ENCODE assay signal across 27 mouse cellular contexts in the genomic region with DNA sequence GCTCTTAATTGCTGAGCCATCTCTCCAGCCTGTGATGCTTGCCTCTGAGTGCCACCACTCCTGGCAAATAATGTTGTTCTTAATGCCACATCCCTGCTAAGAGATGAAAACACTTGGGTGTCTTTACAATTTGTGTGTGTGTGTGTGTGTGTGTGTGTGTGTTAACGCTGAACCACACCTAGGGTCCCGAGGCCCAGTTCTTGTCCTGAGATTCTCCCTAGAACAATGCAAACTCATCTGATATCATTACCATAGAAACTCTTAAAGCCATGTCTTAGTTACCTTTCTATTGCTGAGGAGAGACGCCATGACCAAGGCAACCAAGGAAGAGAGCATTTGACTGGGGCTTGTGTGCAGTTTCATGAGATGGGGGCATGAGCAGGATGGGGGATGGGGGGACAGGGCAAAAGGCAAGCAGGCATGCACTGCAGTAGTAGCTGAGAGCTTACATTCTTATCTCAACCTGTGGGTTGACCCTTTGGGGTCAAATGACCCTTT. TPM values are rescaled to one million over a fixed set of nuclear protein-coding genes. Genes with fewer than 3 reads are reported as not detected.
"Had no signal": no experiment of that assay in that cellular context is flagged by ENCODE, and none has a peak within 500 bp of the region (broad histone marks: within the 10 kb centered on the region; RNA-seq: fewer than 3 reads in every experiment).

No protein-coding gene starts in this region.

- DNase-seq: cerebellum, adult 8-10 months; cerebellum, adult 9-10 months; cerebellum, adult 9-11 months; cerebellum, postnatal 10 days; cerebellum, postnatal 14 days; cerebellum, postnatal 25 days; cerebellum, postnatal 36 days; embryo, embryonic 11 days; forebrain, postnatal 0 days; gastrocnemius, adult 2 months; gastrocnemius, postnatal 10 days; gastrocnemius, postnatal 14 days; gastrocnemius, postnatal 25 days; gastrocnemius, postnatal 36 days; heart, adult 18-20 months; heart, adult 2 months had no signal

- H3K9ac ChIP-seq: embryonic facial prominence, embryonic 12.5 days; embryonic facial prominence, embryonic 13.5 days; embryonic facial prominence, embryonic 15.5 days; forebrain, embryonic 12.5 days; forebrain, embryonic 13.5 days; forebrain, embryonic 15.5 days; forebrain, postnatal 0 days had no signal

- ATAC-seq: forebrain, embryonic 13.5 days; forebrain, embryonic 14.5 days; forebrain, embryonic 15.5 days; forebrain, embryonic 16.5 days; forebrain, postnatal 0 days had no signal

- H3K9me3 ChIP-seq: embryonic facial prominence, embryonic 10.5 days; embryonic facial prominence, embryonic 12.5 days; embryonic facial prominence, embryonic 13.5 days; embryonic facial prominence, embryonic 15.5 days; forebrain, embryonic 10.5 days; forebrain, embryonic 12.5 days; forebrain, embryonic 13.5 days; forebrain, embryonic 15.5 days had no signal

- H3K4me2 ChIP-seq: embryonic facial prominence, embryonic 12.5 days; embryonic facial prominence, embryonic 13.5 days; embryonic facial prominence, embryonic 15.5 days; forebrain, embryonic 12.5 days; forebrain, embryonic 13.5 days; forebrain, embryonic 15.5 days had no signal

- H3K4me3 ChIP-seq: embryonic facial prominence, embryonic 10.5 days; embryonic facial prominence, embryonic 12.5 days; embryonic facial prominence, embryonic 13.5 days; embryonic facial prominence, embryonic 15.5 days; erythroblast, embryonic 14.5 days; forebrain, embryonic 10.5 days; forebrain, embryonic 12.5 days; forebrain, embryonic 13.5 days; forebrain, embryonic 15.5 days; gastrocnemius, adult 2 months; heart, adult 2 months had no signal

- H3K27ac ChIP-seq: embryonic facial prominence, embryonic 10.5 days; embryonic facial prominence, embryonic 12.5 days; embryonic facial prominence, embryonic 13.5 days; embryonic facial prominence, embryonic 15.5 days; forebrain, embryonic 10.5 days; forebrain, embryonic 12.5 days; forebrain, embryonic 13.5 days; forebrain, embryonic 15.5 days; gastrocnemius, adult 2 months; heart, adult 2 months had no signal

- H3K27me3 ChIP-seq: embryonic facial prominence, embryonic 12.5 days; embryonic facial prominence, embryonic 13.5 days; embryonic facial prominence, embryonic 15.5 days; forebrain, embryonic 12.5 days; forebrain, embryonic 13.5 days; forebrain, embryonic 15.5 days had no signal

- H3K36me3 ChIP-seq: embryonic facial prominence, embryonic 12.5 days; embryonic facial prominence, embryonic 13.5 days; embryonic facial prominence, embryonic 15.5 days; forebrain, embryonic 12.5 days; forebrain, embryonic 15.5 days had no signal

RNA-seq across cellular contexts. Expression of gene Slc35e3, which starts 32.1 kb away (rescaled TPM):
- polyA plus RNA-seq: erythroblast, embryonic 14.5 days had no signal
